Mouse (Mus musculus): Measurements from ENCODE around the gene Gm3238. TPM values are rescaled to one million over a fixed set of nuclear protein-coding genes. Genes with fewer than 3 reads are reported as not detected.

Gene Gm3238
- total and polyA plus RNA-seq, 2 experiments from 2014 or later: not detected

- Histone ChIP-seq H3K4me2 (ENCODE audit: low read depth, low read length) (no peak overlapping the region), H3K4me3 (ENCODE audit: low read depth, low read length) (no peak overlapping the region), H3K27me3 (ENCODE audit: control insufficient read depth, insufficient read depth, low read length) (no peaks in the 10 kb centered on the region), H3K4me1 (ENCODE audit: control insufficient read depth, insufficient read depth) (no peaks in the 10 kb centered on the region), H3K27ac (ENCODE audit: low read depth) (no peak overlapping the region), H3K9me3 (replicated peaks; ENCODE audit: control insufficient read depth, low read length) (no peaks in the 10 kb centered on the region; the same call in 1 of the 2 replicates), H3K36me3 (replicated peaks; ENCODE audit: control insufficient read depth, insufficient read depth, low read length) (no peaks in the 10 kb centered on the region), H3K9ac (replicated peaks; ENCODE audit: low read depth, low read length) (no peak overlapping the region)
- WGBS: 76% methylated on average over 4 of the region's 4 CpGs
- ATAC-seq (ENCODE audit: insufficient read depth, low read depth): no peak
- no peak for DNase-seq (ENCODE audit: low spot score)
- TF ChIP-seq EP300 (IDR thresholded peaks at IDR 0.05; ENCODE audit: low read depth) (no peak), CTCF (IDR thresholded peaks at IDR 0.05; ENCODE audit: low read depth) (no peak)
Observed at GRCm38 (mm10) chr10:77738929-77739328, 32.2 kb downstream of the Gm3238 start.

- Histone ChIP-seq H3K27me3 (ENCODE audit: control insufficient read depth, insufficient read depth, low read length) (no peaks in the 10 kb centered on the region), H3K4me2 (ENCODE audit: low read depth, low read length) (no peak overlapping the region), H3K4me1 (ENCODE audit: control insufficient read depth, insufficient read depth) (no peaks in the 10 kb centered on the region), H3K9ac (replicated peaks; ENCODE audit: low read depth, low read length) (no peak overlapping the region), H3K9me3 (replicated peaks; ENCODE audit: control insufficient read depth, low read length) (no peaks in the 10 kb centered on the region; the same call in 1 of the 2 replicates), H3K27ac (ENCODE audit: low read depth) (no peak overlapping the region), H3K4me3 (ENCODE audit: low read depth, low read length) (no peak overlapping the region), H3K36me3 (replicated peaks; ENCODE audit: control insufficient read depth, insufficient read depth, low read length) (no peaks in the 10 kb centered on the region)
- ATAC-seq (ENCODE audit: insufficient read depth, low read depth) (no peak), DNase-seq (ENCODE audit: low spot score) (no peak)
- 86% methylated on average over 1 of the region's 1 CpGs for WGBS
- TF ChIP-seq EP300 (IDR thresholded peaks at IDR 0.05; ENCODE audit: low read depth) (no peak), CTCF (IDR thresholded peaks at IDR 0.05; ENCODE audit: low read depth) (no peak)
Observed at GRCm38 (mm10) chr10:77735928-77736327, 35.2 kb downstream of the Gm3238 start.

- H3K9me3 ChIP-seq (replicated peaks; ENCODE audit: control insufficient read depth, low read length): no peaks in the 10 kb centered on the region
- no peak overlapping the region for H3K9ac ChIP-seq (replicated peaks; ENCODE audit: low read depth, low read length)
- H3K27ac ChIP-seq (ENCODE audit: low read depth): no peak overlapping the region
- no peaks in the 10 kb centered on the region for H3K27me3 ChIP-seq (ENCODE audit: control insufficient read depth, insufficient read depth, low read length)
- no peak for TF ChIP-seq EP300 (IDR thresholded peaks at IDR 0.05; ENCODE audit: low read depth)
- TF ChIP-seq CTCF (IDR thresholded peaks at IDR 0.05; ENCODE audit: low read depth): no peak; the same call in 1 of the 2 replicates
- no peak for ATAC-seq (ENCODE audit: insufficient read depth, low read depth)
- H3K36me3 ChIP-seq (replicated peaks; ENCODE audit: control insufficient read depth, insufficient read depth, low read length): no peaks in the 10 kb centered on the region
- H3K4me2 ChIP-seq (ENCODE audit: low read depth, low read length): no peak overlapping the region
- WGBS: 49% methylated on average over 4 of the region's 4 CpGs
- DNase-seq (ENCODE audit: low spot score): no peak
- no peaks in the 10 kb centered on the region for H3K4me1 ChIP-seq (ENCODE audit: control insufficient read depth, insufficient read depth)
- H3K4me3 ChIP-seq (ENCODE audit: low read depth, low read length): no peak overlapping the region
Observed at GRCm38 (mm10) chr10:77729241-77729640, 41.9 kb downstream of the Gm3238 start.

GRCm38 (mm10) chr10:77728280-77728679, 42.8 kb downstream of the Gm3238 start:
- no peak for DNase-seq (ENCODE audit: low spot score)
- H3K4me1 ChIP-seq (ENCODE audit: control insufficient read depth, insufficient read depth): no peaks in the 10 kb centered on the region
- no peak overlapping the region for H3K27ac ChIP-seq (ENCODE audit: low read depth)
- TF ChIP-seq EP300 (IDR thresholded peaks at IDR 0.05; ENCODE audit: low read depth): no peak
- TF ChIP-seq CTCF (IDR thresholded peaks at IDR 0.05; ENCODE audit: low read depth): no peak
- H3K4me2 ChIP-seq (ENCODE audit: low read depth, low read length): no peak overlapping the region
- H3K4me3 ChIP-seq (ENCODE audit: low read depth, low read length): no peak overlapping the region
- no peak for ATAC-seq (ENCODE audit: insufficient read depth, low read depth)
- 59% methylated on average over 4 of the region's 4 CpGs for WGBS
- no peaks in the 10 kb centered on the region for H3K9me3 ChIP-seq (replicated peaks; ENCODE audit: control insufficient read depth, low read length)
- H3K27me3 ChIP-seq (ENCODE audit: control insufficient read depth, insufficient read depth, low read length): no peaks in the 10 kb centered on the region
- no peak overlapping the region for H3K9ac ChIP-seq (replicated peaks; ENCODE audit: low read depth, low read length)
- no peaks in the 10 kb centered on the region for H3K36me3 ChIP-seq (replicated peaks; ENCODE audit: control insufficient read depth, insufficient read depth, low read length)

- Histone ChIP-seq H3K4me3 (ENCODE audit: low read depth, low read length) (no peak within 1 kb of the TSS), H3K36me3 (replicated peaks; ENCODE audit: control insufficient read depth, insufficient read depth, low read length) (no peaks in the 10 kb centered on the region), H3K27me3 (ENCODE audit: control insufficient read depth, insufficient read depth, low read length) (no peaks in the 10 kb centered on the region), H3K9ac (replicated peaks; ENCODE audit: low read depth, low read length) (no peak within 1 kb of the TSS), H3K4me1 (ENCODE audit: control insufficient read depth, insufficient read depth) (no peaks in the 10 kb centered on the region), H3K9me3 (replicated peaks; ENCODE audit: control insufficient read depth, low read length) (no peaks in the 10 kb centered on the region), H3K27ac (ENCODE audit: low read depth) (no peak within 1 kb of the TSS), H3K4me2 (ENCODE audit: low read depth, low read length) (no peak within 1 kb of the TSS)
- no peak for DNase-seq (ENCODE audit: low spot score)
- WGBS: 30% methylated on average over 3 of the region's 3 CpGs
- TF ChIP-seq EP300 (IDR thresholded peaks at IDR 0.05; ENCODE audit: low read depth) (no peak), CTCF (IDR thresholded peaks at IDR 0.05; ENCODE audit: low read depth) (no peak)
- no peak for ATAC-seq (ENCODE audit: insufficient read depth, low read depth)
Observed at GRCm38 (mm10) chr10:77726186-77726585, 44.9 kb downstream of the Gm3238 start, which contains the start of gene Gm10100. TSS of gene Gm10100 (plus strand) at chr10:77726486.

- no peaks in the 10 kb centered on the region for H3K27me3 ChIP-seq (ENCODE audit: control insufficient read depth, insufficient read depth, low read length)
- 65% methylated on average over 8 of the region's 8 CpGs for WGBS
- no peak overlapping the region for H3K9ac ChIP-seq (replicated peaks; ENCODE audit: low read depth, low read length)
- H3K4me1 ChIP-seq (ENCODE audit: control insufficient read depth, insufficient read depth): no peaks in the 10 kb centered on the region
- H3K4me2 ChIP-seq (ENCODE audit: low read depth, low read length): no peak overlapping the region
- H3K27ac ChIP-seq (ENCODE audit: low read depth): no peak overlapping the region
- no peaks in the 10 kb centered on the region for H3K9me3 ChIP-seq (replicated peaks; ENCODE audit: control insufficient read depth, low read length)
- TF ChIP-seq EP300 (IDR thresholded peaks at IDR 0.05; ENCODE audit: low read depth): no peak
- TF ChIP-seq CTCF (IDR thresholded peaks at IDR 0.05; ENCODE audit: low read depth): no peak
- no peak overlapping the region for H3K4me3 ChIP-seq (ENCODE audit: low read depth, low read length)
- DNase-seq (ENCODE audit: low spot score) (no peak), ATAC-seq (ENCODE audit: insufficient read depth, low read depth) (no peak)
- H3K36me3 ChIP-seq (replicated peaks; ENCODE audit: control insufficient read depth, insufficient read depth, low read length): no peaks in the 10 kb centered on the region
Observed at GRCm38 (mm10) chr10:77724855-77725254, 46.3 kb downstream of the Gm3238 start.

Other genes starting within 250 kb of the Gm3238 start
Only the 30 nearest of the 32 such genes appear.
- gene Pttg1ip, start 189.6 kb downstream of the Gm3238 start, total RNA-seq (2014; rRNA removed; ENCODE audit: low replicate concordance): 117 and 163 TPM in 2 replicates
- 117 and 119 TPM in 2 replicates for gene Pttg1ip, start 189.6 kb downstream of the Gm3238 start, polyA plus RNA-seq (2015; fragmentation: Nextera tagmentation; extraction: Ambion mirVana)
- gene Sumo3, start 165.2 kb downstream of the Gm3238 start, total RNA-seq (2014; rRNA removed; ENCODE audit: low replicate concordance): 112 and 128 TPM in 2 replicates
- 121 and 128 TPM in 2 replicates for gene Sumo3, start 165.2 kb downstream of the Gm3238 start, polyA plus RNA-seq (2015; fragmentation: Nextera tagmentation; extraction: Ambion mirVana)
- not detected in 2 replicates for gene Gm49325, start 165.1 kb downstream of the Gm3238 start, total RNA-seq (2014; rRNA removed; ENCODE audit: low replicate concordance)
- gene Gm49325, start 165.1 kb downstream of the Gm3238 start, polyA plus RNA-seq (2015; fragmentation: Nextera tagmentation; extraction: Ambion mirVana): 6.8 and 13.7 TPM in 2 replicates
- 54.1 and 56.4 TPM in 2 replicates for gene Ube2g2, start 149.1 kb downstream of the Gm3238 start, total RNA-seq (2014; rRNA removed; ENCODE audit: low replicate concordance)
- 69.7 and 71.8 TPM in 2 replicates for gene Ube2g2, start 149.1 kb downstream of the Gm3238 start, polyA plus RNA-seq (2015; fragmentation: Nextera tagmentation; extraction: Ambion mirVana)
- 1.1 TPM in 1 of 2 replicates, not detected in the other for gene Tspear, start 84.8 kb downstream of the Gm3238 start, total RNA-seq (2014; rRNA removed; ENCODE audit: low replicate concordance)
- gene Tspear, start 84.8 kb downstream of the Gm3238 start, polyA plus RNA-seq (2015; fragmentation: Nextera tagmentation; extraction: Ambion mirVana): not detected in 2 replicates
- gene Gm19402, start 80.6 kb downstream of the Gm3238 start, total RNA-seq (2014; rRNA removed; ENCODE audit: low replicate concordance): not detected in 2 replicates
- not detected in 2 replicates for gene Gm19402, start 80.6 kb downstream of the Gm3238 start, polyA plus RNA-seq (2015; fragmentation: Nextera tagmentation; extraction: Ambion mirVana)
- gene Gm9508, start 74.1 kb downstream of the Gm3238 start, total RNA-seq (2014; rRNA removed; ENCODE audit: low replicate concordance): not detected in 2 replicates
- gene Gm9508, start 74.1 kb downstream of the Gm3238 start, polyA plus RNA-seq (2015; fragmentation: Nextera tagmentation; extraction: Ambion mirVana): not detected in 2 replicates
- gene Gm10272, start 64.7 kb downstream of the Gm3238 start, total RNA-seq (2014; rRNA removed; ENCODE audit: low replicate concordance): not detected in 2 replicates
- gene Gm10272, start 64.7 kb downstream of the Gm3238 start, polyA plus RNA-seq (2015; fragmentation: Nextera tagmentation; extraction: Ambion mirVana): not detected in 2 replicates
- not detected in 2 replicates for gene Gm10024, start 59.9 kb downstream of the Gm3238 start, total RNA-seq (2014; rRNA removed; ENCODE audit: low replicate concordance)
- gene Gm10024, start 59.9 kb downstream of the Gm3238 start, polyA plus RNA-seq (2015; fragmentation: Nextera tagmentation; extraction: Ambion mirVana): not detected in 2 replicates
- not detected in 2 replicates for gene Gm10142, start 55.5 kb downstream of the Gm3238 start, total RNA-seq (2014; rRNA removed; ENCODE audit: low replicate concordance)
- not detected in 2 replicates for gene Gm10142, start 55.5 kb downstream of the Gm3238 start, polyA plus RNA-seq (2015; fragmentation: Nextera tagmentation; extraction: Ambion mirVana)
- gene Krtap12-1, start 50.7 kb downstream of the Gm3238 start, total RNA-seq (2014; rRNA removed; ENCODE audit: low replicate concordance): not detected in 2 replicates
- not detected in 2 replicates for gene Krtap12-1, start 50.7 kb downstream of the Gm3238 start, polyA plus RNA-seq (2015; fragmentation: Nextera tagmentation; extraction: Ambion mirVana)
- gene Gm10100, start 44.8 kb downstream of the Gm3238 start, total RNA-seq (2014; rRNA removed; ENCODE audit: low replicate concordance): not detected in 2 replicates
- not detected in 2 replicates for gene Gm10100, start 44.8 kb downstream of the Gm3238 start, polyA plus RNA-seq (2015; fragmentation: Nextera tagmentation; extraction: Ambion mirVana)
- not detected in 2 replicates for gene Gm18596, start 28.7 kb downstream of the Gm3238 start, total RNA-seq (2014; rRNA removed; ENCODE audit: low replicate concordance)
- not detected in 2 replicates for gene Gm18596, start 28.7 kb downstream of the Gm3238 start, polyA plus RNA-seq (2015; fragmentation: Nextera tagmentation; extraction: Ambion mirVana)
- not detected in 2 replicates for gene Gm9736, start 20.0 kb downstream of the Gm3238 start, total RNA-seq (2014; rRNA removed; ENCODE audit: low replicate concordance)
- not detected in 2 replicates for gene Gm9736, start 20.0 kb downstream of the Gm3238 start, polyA plus RNA-seq (2015; fragmentation: Nextera tagmentation; extraction: Ambion mirVana)
- gene Gm3233, start 11.6 kb downstream of the Gm3238 start, total RNA-seq (2014; rRNA removed; ENCODE audit: low replicate concordance): not detected in 2 replicates
- not detected in 2 replicates for gene Gm3233, start 11.6 kb downstream of the Gm3238 start, polyA plus RNA-seq (2015; fragmentation: Nextera tagmentation; extraction: Ambion mirVana)
- not detected in 2 replicates for gene Gm7138, start 5.6 kb upstream of the Gm3238 start, total RNA-seq (2014; rRNA removed; ENCODE audit: low replicate concordance)
- gene Gm7138, start 5.6 kb upstream of the Gm3238 start, polyA plus RNA-seq (2015; fragmentation: Nextera tagmentation; extraction: Ambion mirVana): not detected in 2 replicates
- not detected in 2 replicates for gene Gm3250, start 11.2 kb upstream of the Gm3238 start, total RNA-seq (2014; rRNA removed; ENCODE audit: low replicate concordance)
- gene Gm3250, start 11.2 kb upstream of the Gm3238 start, polyA plus RNA-seq (2015; fragmentation: Nextera tagmentation; extraction: Ambion mirVana): not detected in 2 replicates
- gene Gm7137, start 16.9 kb upstream of the Gm3238 start, total RNA-seq (2014; rRNA removed; ENCODE audit: low replicate concordance): not detected in 2 replicates
- not detected in 2 replicates for gene Gm7137, start 16.9 kb upstream of the Gm3238 start, polyA plus RNA-seq (2015; fragmentation: Nextera tagmentation; extraction: Ambion mirVana)
- gene Gm9639, start 23.8 kb upstream of the Gm3238 start, total RNA-seq (2014; rRNA removed; ENCODE audit: low replicate concordance): not detected in 2 replicates
- not detected in 2 replicates for gene Gm9639, start 23.8 kb upstream of the Gm3238 start, polyA plus RNA-seq (2015; fragmentation: Nextera tagmentation; extraction: Ambion mirVana)
- not detected in 2 replicates for gene Gm19668, start 27.8 kb upstream of the Gm3238 start, total RNA-seq (2014; rRNA removed; ENCODE audit: low replicate concordance)
- not detected in 2 replicates for gene Gm19668, start 27.8 kb upstream of the Gm3238 start, polyA plus RNA-seq (2015; fragmentation: Nextera tagmentation; extraction: Ambion mirVana)
- not detected in 2 replicates for gene Gm9507, start 40.5 kb upstream of the Gm3238 start, total RNA-seq (2014; rRNA removed; ENCODE audit: low replicate concordance)
- not detected in 2 replicates for gene Gm9507, start 40.5 kb upstream of the Gm3238 start, polyA plus RNA-seq (2015; fragmentation: Nextera tagmentation; extraction: Ambion mirVana)
- not detected in 2 replicates for gene Gm2696, start 43.4 kb upstream of the Gm3238 start, total RNA-seq (2014; rRNA removed; ENCODE audit: low replicate concordance)
- gene Gm2696, start 43.4 kb upstream of the Gm3238 start, polyA plus RNA-seq (2015; fragmentation: Nextera tagmentation; extraction: Ambion mirVana): not detected in 2 replicates
- gene Krtap10-4, start 55.8 kb upstream of the Gm3238 start, total RNA-seq (2014; rRNA removed; ENCODE audit: low replicate concordance): not detected in 2 replicates
- not detected in 2 replicates for gene Krtap10-4, start 55.8 kb upstream of the Gm3238 start, polyA plus RNA-seq (2015; fragmentation: Nextera tagmentation; extraction: Ambion mirVana)
- not detected in 2 replicates for gene Krtap10-10, start 64.6 kb upstream of the Gm3238 start, total RNA-seq (2014; rRNA removed; ENCODE audit: low replicate concordance)
- gene Krtap10-10, start 64.6 kb upstream of the Gm3238 start, polyA plus RNA-seq (2015; fragmentation: Nextera tagmentation; extraction: Ambion mirVana): not detected in 2 replicates
- not detected in 2 replicates for gene Gm36176, start 75.5 kb upstream of the Gm3238 start, total RNA-seq (2014; rRNA removed; ENCODE audit: low replicate concordance)
- not detected in 2 replicates for gene Gm36176, start 75.5 kb upstream of the Gm3238 start, polyA plus RNA-seq (2015; fragmentation: Nextera tagmentation; extraction: Ambion mirVana)
- not detected in 2 replicates for gene Gm10318, start 81.5 kb upstream of the Gm3238 start, total RNA-seq (2014; rRNA removed; ENCODE audit: low replicate concordance)
- not detected in 2 replicates for gene Gm10318, start 81.5 kb upstream of the Gm3238 start, polyA plus RNA-seq (2015; fragmentation: Nextera tagmentation; extraction: Ambion mirVana)
- gene Gm3285, start 90.7 kb upstream of the Gm3238 start, total RNA-seq (2014; rRNA removed; ENCODE audit: low replicate concordance): not detected in 2 replicates
- not detected in 2 replicates for gene Gm3285, start 90.7 kb upstream of the Gm3238 start, polyA plus RNA-seq (2015; fragmentation: Nextera tagmentation; extraction: Ambion mirVana)
- gene Lrrc3, start 131.2 kb upstream of the Gm3238 start, total RNA-seq (2014; rRNA removed; ENCODE audit: low replicate concordance): 0.08 and 2.5 TPM in 2 replicates
- gene Lrrc3, start 131.2 kb upstream of the Gm3238 start, polyA plus RNA-seq (2015; fragmentation: Nextera tagmentation; extraction: Ambion mirVana): 0.54 and 0.63 TPM in 2 replicates
- gene Trpm2, start 199.2 kb upstream of the Gm3238 start, total RNA-seq (2014; rRNA removed; ENCODE audit: low replicate concordance): 0.27 and 2.4 TPM in 2 replicates
- 0.11 TPM in 2 replicates for gene Trpm2, start 199.2 kb upstream of the Gm3238 start, polyA plus RNA-seq (2015; fragmentation: Nextera tagmentation; extraction: Ambion mirVana)
- 14.8 and 48.9 TPM in 2 replicates for gene 1810043G02Rik, start 207.2 kb upstream of the Gm3238 start, total RNA-seq (2014; rRNA removed; ENCODE audit: low replicate concordance)
- gene 1810043G02Rik, start 207.2 kb upstream of the Gm3238 start, polyA plus RNA-seq (2015; fragmentation: Nextera tagmentation; extraction: Ambion mirVana): 18.1 and 18.6 TPM in 2 replicates

Measured in heart, postnatal 0 days (tissue).